Mouse (Mus musculus) skeletal muscle tissue, adult 2 months (tissue): ENCODE data around the gene Rhox4f.
"Not testable (repeated sequence)": the region's sequence is repeated elsewhere in the genome, so short reads cannot be mapped to it uniquely, and the experiment has no call there.

ENCODE experiments used
- DNase-seq: peaks from one replicate; pipeline ENCODE4 v3.0.0-alpha.2; 2012; ENCODE audit warnings: low read depth, low spot score

The Rhox4f gene

GRCm38 (mm10) chrX:37607604-37608003 lies at the start of gene Rhox4f:
Rhox4f (minus strand) TSS chrX:37607704.
- not testable (repeated sequence) for DNase-seq

- not testable (repeated sequence) for DNase-seq
Observed at GRCm38 (mm10) chrX:37651227-37651626, 43.7 kb upstream of the Rhox4f start, which contains the start of gene Rhox4g. Rhox4g (minus strand) TSS chrX:37651327.

GRCm38 (mm10) chrX:37643370-37643769 lies 35.9 kb upstream of the Rhox4f start, which contains the start of gene Rhox2g:
Rhox2g (minus strand) TSS chrX:37643470.
- DNase-seq, result not testable (repeated sequence)

- not testable (repeated sequence) for DNase-seq
Observed at GRCm38 (mm10) chrX:37628512-37628911, 21.0 kb upstream of the Rhox4f start, which contains the start of gene Rhox3g. Rhox3g (minus strand) TSS chrX:37628612.

- DNase-seq, result not testable (repeated sequence)
Observed at GRCm38 (mm10) chrX:37580692-37581091, 26.8 kb downstream of the Rhox4f start, which contains the start of gene Rhox3f. Rhox3f (plus strand) TSS chrX:37580992.

- DNase-seq, result not testable (repeated sequence)
Observed at GRCm38 (mm10) chrX:37572638-37573037, 34.9 kb downstream of the Rhox4f start.

GRCm38 (mm10) chrX:37571105-37571504 lies 36.4 kb downstream of the Rhox4f start, which contains the start of gene Rhox2f:
Rhox2f (plus strand) TSS chrX:37571405.
- DNase-seq, result not testable (repeated sequence)

GRCm38 (mm10) chrX:37557112-37557511 lies 50.4 kb downstream of the Rhox4f start, which contains the start of gene Rhox4e:
Rhox4e (plus strand) TSS chrX:37557412.
- DNase-seq, result not testable (repeated sequence)
